Mouse (Mus musculus) forebrain, postnatal 0 days (tissue): ENCODE measurements around the gene Mansc1. TPM values are rescaled to one million over a fixed set of nuclear protein-coding genes. Genes with fewer than 3 reads are reported as not detected.
A peak's percentile ranks its signal among the peaks of the same experiment; 100 is the strongest.

Experiments
- ATAC-seq: fragments of 200-750 bp; cut with Nextera tagmentation; 2 replicates; pipeline ENCODE4 v1.8.0; 2017; ENCODE audit warnings: mild to moderate bottlenecking, moderate library complexity
- DNase-seq: peaks from one replicate; pipeline ENCODE4 v3.0.0-alpha.2; 2015
- H3K27ac ChIP-seq: fragments of 300-500 bp; sonication (generic); 2 replicates; pipeline ENCODE4 v1.5.1; 2014; ENCODE audit warnings: low read depth, mild to moderate bottlenecking, antibody characterized with exemption, low read length, moderate library complexity, mixed read lengths
- H3K27me3 ChIP-seq: fragments of 300-500 bp; sonication (generic); 2 replicates; pipeline ENCODE4 v1.6.1; 2014; ENCODE audit warnings: mild to moderate bottlenecking, low read length, mixed read lengths; ENCODE audit not compliant: insufficient read depth
- H3K36me3 ChIP-seq: fragments of 300-500 bp; sonication (generic); 2 replicates; pipeline ENCODE4 v1.6.1; 2014; ENCODE audit warnings: mild to moderate bottlenecking, moderate library complexity; ENCODE audit not compliant: insufficient read depth
- H3K4me1 ChIP-seq: fragments of 300-500 bp; sonication (generic); 2 replicates; pipeline ENCODE4 v1.6.1; 2014; ENCODE audit warnings: antibody characterized with exemption; ENCODE audit not compliant: insufficient read depth
- H3K4me2 ChIP-seq: fragments of 300-500 bp; sonication (generic); 2 replicates; pipeline ENCODE4 v1.6.1; 2014; ENCODE audit warnings: low read depth, mild to moderate bottlenecking, moderate library complexity
- H3K4me3 ChIP-seq: fragments of 300-500 bp; sonication (generic); 2 replicates; pipeline ENCODE4 v1.5.1; 2014; ENCODE audit warnings: low read depth, low read length, mixed read lengths
- H3K9ac ChIP-seq: fragments of 300-500 bp; sonication (generic); 2 replicates; pipeline ENCODE4 v1.6.1; 2014; ENCODE audit warnings: mild to moderate bottlenecking
- H3K9me3 ChIP-seq: fragments of 300-500 bp; sonication (generic); 2 replicates; pipeline ENCODE4 v1.6.1; 2016; ENCODE audit warnings: low read length
- CTCF ChIP-seq: sonication (generic); IDR thresholded peaks from 2 replicates; pipeline ENCODE4 v1.5.1; 2016; ENCODE audit warnings: antibody characterized with exemption, control low read depth, low read depth
- WGBS: fragments of 180-500 bp; shearing (Covaris S2); extraction: QIAGEN DNeasy Blood & Tissue Kit; methylation state at CpG from one replicate; pipeline ENCODE4 v1.1.7; 2014; 5-methylcytosine and 5-hydroxymethylcytosine counted together
- polyA plus RNA-seq: library from polyadenylated mRNA; unstranded; fragments of >200 nt; fragmentation: Nextera tagmentation; extraction: Ambion mirVana; gene quantifications from 2 replicates; pipeline ENCODE4 v1.2.1, GENCODE M21; 2015
- total RNA-seq: library from RNA; depleted of rRNA; stranded (reverse); fragments of >200 nt; gene quantifications from 2 replicates; pipeline ENCODE4 v1.2.3, GENCODE M21; 2014; rRNA removed

Gene Mansc1
- total and polyA plus RNA-seq, 2 experiments from 2014 or later, result 1.9 to 2.8 TPM

DNA sequence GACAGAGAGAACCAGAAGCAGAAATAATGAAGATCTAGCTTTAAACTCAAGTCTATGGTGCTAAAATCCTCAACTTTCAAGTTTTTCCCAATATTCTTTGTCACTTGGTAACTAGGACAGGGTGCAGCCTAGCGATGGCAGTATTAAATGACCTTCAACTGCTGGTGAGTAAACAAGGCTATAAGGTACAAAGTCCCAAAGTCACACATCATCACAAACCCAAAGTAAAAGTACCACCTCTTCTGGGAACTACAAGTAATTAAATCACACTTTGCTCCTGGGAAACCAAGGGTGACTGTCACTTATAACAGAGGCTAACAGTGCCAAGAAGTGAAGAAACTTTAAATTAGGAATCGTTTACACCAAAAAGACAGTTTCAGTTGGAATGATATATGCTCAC lies 67.7 kb downstream of the Mansc1 start:
- Histone ChIP-seq H3K27ac (no peak overlapping the region), H3K27me3 (no peaks in the 10 kb centered on the region), H3K9me3 (no peaks in the 10 kb centered on the region), H3K36me3 (no peaks in the 10 kb centered on the region), H3K4me1 (peaks cover 9% of the 10 kb centered on the region), H3K4me2 (peak overlapping the region; percentile 82; the same call in 1 of the 2 replicates), H3K9ac (no peak overlapping the region), H3K4me3 (peak overlapping the region; percentile 80)
- TF ChIP-seq CTCF, result no peak
- DNase-seq, result no peak
- WGBS, result 43% methylated on average over 2 of the region's 2 CpGs
- ATAC-seq, result no peak

DNA sequence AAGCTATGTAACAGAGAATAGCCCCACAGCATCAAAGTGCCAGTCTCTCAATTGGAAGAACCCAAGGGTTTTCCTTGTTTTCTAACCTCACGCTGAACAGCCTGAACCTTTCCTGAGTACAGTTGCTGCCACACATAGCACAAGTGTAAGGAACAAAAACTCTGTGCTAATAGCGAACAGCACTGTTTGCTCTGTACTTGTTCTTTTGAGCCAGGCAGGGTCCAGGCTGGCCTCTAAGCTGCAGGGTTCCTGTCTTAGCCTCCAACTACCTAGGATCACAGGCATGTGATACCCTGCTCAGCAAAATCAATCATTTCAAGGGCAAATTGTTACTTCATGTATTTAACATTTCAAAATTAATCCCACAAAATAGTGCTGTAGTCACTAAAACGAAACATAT lies 72.7 kb downstream of the Mansc1 start:
- no peak overlapping the region for H3K9ac ChIP-seq
- no peak overlapping the region for H3K4me2 ChIP-seq
- no peaks in the 10 kb centered on the region for H3K36me3 ChIP-seq
- DNase-seq (no peak), ATAC-seq (no peak)
- no peak overlapping the region for H3K27ac ChIP-seq
- H3K27me3 ChIP-seq, result no peaks in the 10 kb centered on the region
- H3K4me3 ChIP-seq, result no peak overlapping the region
- 60% methylated on average over 3 of the region's 3 CpGs for WGBS
- H3K4me1 ChIP-seq, result peaks cover 12% of the 10 kb centered on the region; the same call in 1 of the 2 replicates
- H3K9me3 ChIP-seq, result no peaks in the 10 kb centered on the region
- no peak for TF ChIP-seq CTCF

Other genes starting within 250 kb of the Mansc1 start
- gene Bcl2l14, start 236.2 kb downstream of the Mansc1 start, total RNA-seq, result not detected in 2 replicates
- not detected in 2 replicates for gene Bcl2l14, start 236.2 kb downstream of the Mansc1 start, polyA plus RNA-seq
- 29.9 and 41.3 TPM in 2 replicates for gene Lrp6, start 65.5 kb downstream of the Mansc1 start, total RNA-seq
- 12.3 and 14.7 TPM in 2 replicates for gene Lrp6, start 65.5 kb downstream of the Mansc1 start, polyA plus RNA-seq
- 37.4 and 41.2 TPM in 2 replicates for gene Borcs5, start 7.0 kb upstream of the Mansc1 start, total RNA-seq
- 42.6 and 44.2 TPM in 2 replicates for gene Borcs5, start 7.0 kb upstream of the Mansc1 start, polyA plus RNA-seq
- gene Dusp16, start 160.1 kb upstream of the Mansc1 start, total RNA-seq, result 3.4 and 5.7 TPM in 2 replicates
- 1.9 and 2.7 TPM in 2 replicates for gene Dusp16, start 160.1 kb upstream of the Mansc1 start, polyA plus RNA-seq
- gene Crebl2, start 197.7 kb upstream of the Mansc1 start, total RNA-seq, result 5.2 and 7.9 TPM in 2 replicates
- 1.6 and 2.6 TPM in 2 replicates for gene Crebl2, start 197.7 kb upstream of the Mansc1 start, polyA plus RNA-seq